In genomic region chr11:98785772-98786281, GRCm38 (mm10) we compare ENCODE assay signal across 8 mouse cellular contexts. TPM values are rescaled to one million over a fixed set of nuclear protein-coding genes. Genes with fewer than 3 reads are reported as not detected.
A peak's percentile ranks its signal among the peaks of the same experiment; 100 is the strongest.
DNase-seq lines count a peak whose midpoint lies in the region; ATAC-seq and TF ChIP-seq lines count a peak whose summit lies in the region.

No protein-coding gene starts in this region.

- 15% methylated on average over 12 of the region's 12 CpGs for WGBS in embryonic facial prominence, embryonic 11.5 days
- WGBS in heart, adult 2 months, result 1% methylated on average over 12 of the region's 12 CpGs
- WGBS in limb, embryonic 14.5 days, result 13% methylated on average over 12 of the region's 12 CpGs
- 4% methylated on average over 12 of the region's 12 CpGs for WGBS in midbrain, embryonic 16.5 days
- 6% methylated on average over 12 of the region's 12 CpGs for WGBS in stomach, postnatal 0 days

- 0 out of 2 replicates have a peak overlapping the region, but pooled peaks have one; percentile 10 for H3K27ac ChIP-seq in embryonic facial prominence, embryonic 11.5 days (replicated peaks; ENCODE audit: low read depth, low read length)
- H3K27ac ChIP-seq in heart, adult 2 months, result peak overlapping the region; percentile 99
- H3K27ac ChIP-seq in limb, embryonic 14.5 days (replicated peaks; ENCODE audit: low read depth, low read length), result peak overlapping the region; percentile 80
- H3K27ac ChIP-seq in midbrain, embryonic 16.5 days (ENCODE audit: low read length), result peak overlapping the region; percentile 65
- H3K27ac ChIP-seq in stomach, postnatal 0 days (replicated peaks), result peak overlapping the region; percentile 93

- DNase-seq in urinary bladder, postnatal 36 days (ENCODE audit: low spot score in 2 of 2), result peak; percentile 47 to 78
- DNase-seq in urinary bladder, postnatal 25 days (ENCODE audit: low spot score), result no peak
- DNase-seq in embryonic facial prominence, embryonic 11.5 days (ENCODE audit: low spot score), result peak; percentile 73
- peak; percentile 86 to 90 for DNase-seq in heart, adult 2 months
- peak; percentile 81 for DNase-seq in kidney, adult 18-20 months
- peak; percentile 86 for DNase-seq in limb, embryonic 14.5 days (ENCODE audit: low spot score)
- DNase-seq in stomach, postnatal 0 days (ENCODE audit: low spot score), result peak; percentile 73

- intact Hi-C loops in heart, adult 2 months (cut with DNase I), result loop anchor here (2.0 kb wide), 1 partner anchor 13 kb away; no protein-coding TSS in a partner anchor

- H3K36me3 ChIP-seq in embryonic facial prominence, embryonic 11.5 days (replicated peaks; ENCODE audit: control insufficient read depth, insufficient read depth, low read depth, low read length), result no peaks in the 10 kb centered on the region
- peaks cover 9% of the 10 kb centered on the region for H3K36me3 ChIP-seq in heart, adult 2 months (ENCODE audit: control insufficient read depth, insufficient read depth, low read length)
- H3K36me3 ChIP-seq in limb, embryonic 14.5 days (ENCODE audit: control insufficient read depth, insufficient read depth, low read length), result no peaks in the 10 kb centered on the region
- H3K36me3 ChIP-seq in midbrain, embryonic 16.5 days (ENCODE audit: control insufficient read depth, insufficient read depth, low read length), result no peaks in the 10 kb centered on the region
- H3K36me3 ChIP-seq in stomach, postnatal 0 days (ENCODE audit: control insufficient read depth, insufficient read depth, low read length), result no peaks in the 10 kb centered on the region

- no peak overlapping the region for H3K4me3 ChIP-seq in embryonic facial prominence, embryonic 11.5 days (ENCODE audit: low read depth, low read length)
- peak overlapping the region; percentile 45 for H3K4me3 ChIP-seq in heart, adult 2 months
- H3K4me3 ChIP-seq in limb, embryonic 14.5 days (replicated peaks; ENCODE audit: low read length), result peak overlapping the region; percentile 10
- no peak overlapping the region for H3K4me3 ChIP-seq in midbrain, embryonic 16.5 days (ENCODE audit: low read depth, low read length)
- no peak overlapping the region for H3K4me3 ChIP-seq in stomach, postnatal 0 days (ENCODE audit: low read depth, low read length)

- H3K4me2 ChIP-seq in embryonic facial prominence, embryonic 11.5 days (ENCODE audit: low read depth, low read length), result no peak overlapping the region
- peak overlapping the region; percentile 38 for H3K4me2 ChIP-seq in limb, embryonic 14.5 days (replicated peaks; ENCODE audit: low read depth, low read length, severe bottlenecking)
- H3K4me2 ChIP-seq in midbrain, embryonic 16.5 days (ENCODE audit: low read length), result peak overlapping the region; percentile 32
- peak overlapping the region; percentile 46 for H3K4me2 ChIP-seq in stomach, postnatal 0 days (replicated peaks; ENCODE audit: low read depth)

- no peak overlapping the region for H3K9ac ChIP-seq in embryonic facial prominence, embryonic 11.5 days (replicated peaks; ENCODE audit: low read length)
- peak overlapping the region; percentile 81 for H3K9ac ChIP-seq in heart, adult 2 months (ENCODE audit: low read depth, low read length)
- no peak overlapping the region for H3K9ac ChIP-seq in limb, embryonic 14.5 days (ENCODE audit: low read depth, low read length, severe bottlenecking)
- H3K9ac ChIP-seq in midbrain, embryonic 16.5 days (ENCODE audit: low read depth, low read length), result peak overlapping the region; percentile 23
- H3K9ac ChIP-seq in stomach, postnatal 0 days (ENCODE audit: low read length), result peak overlapping the region; percentile 45; the same call in 1 of the 2 replicates

- no peaks in the 10 kb centered on the region for H3K27me3 ChIP-seq in embryonic facial prominence, embryonic 11.5 days (ENCODE audit: control insufficient read depth, insufficient read depth, low read length)
- H3K27me3 ChIP-seq in heart, adult 2 months (ENCODE audit: control insufficient read depth, insufficient read depth, low read length), result no peaks in the 10 kb centered on the region
- no peaks in the 10 kb centered on the region for H3K27me3 ChIP-seq in limb, embryonic 14.5 days (ENCODE audit: control insufficient read depth, insufficient read depth, low read length)
- H3K27me3 ChIP-seq in midbrain, embryonic 16.5 days (ENCODE audit: control insufficient read depth, insufficient read depth, low read depth, low read length), result no peaks in the 10 kb centered on the region
- H3K27me3 ChIP-seq in stomach, postnatal 0 days (ENCODE audit: control insufficient read depth, insufficient read depth, low read length), result no peaks in the 10 kb centered on the region

- no peak for ATAC-seq in embryonic facial prominence, embryonic 11.5 days (replicated peaks; ENCODE audit: insufficient number of reproducible peaks, low FRiP score, low TSS enrichment, low read depth)
- no peak for ATAC-seq in limb, embryonic 14.5 days (ENCODE audit: low FRiP score, low read depth)
- no peak for ATAC-seq in midbrain, embryonic 16.5 days
- ATAC-seq in stomach, postnatal 0 days (ENCODE audit: low FRiP score, low TSS enrichment), result no peak; the same call in 1 of the 2 replicates

- TF ChIP-seq EP300 in heart, adult 2 months (IDR thresholded peaks at IDR 0.05; ENCODE audit: insufficient read depth, low read depth, low read length), result peak; percentile 91
- peak; percentile 55 for TF ChIP-seq EP300 in stomach, postnatal 0 days (optimal IDR thresholded peaks at IDR 0.05)

- TF ChIP-seq POLR2A in heart, adult 2 months (IDR thresholded peaks at IDR 0.05; ENCODE audit: insufficient read depth, low read depth, low read length), result peak; percentile 80
- TF ChIP-seq POLR2A in limb, embryonic 14.5 days (IDR thresholded peaks at IDR 0.05; ENCODE audit: borderline replicate concordance, extremely low read depth, insufficient read depth, insufficient read length), result no peak

- H3K4me1 ChIP-seq in embryonic facial prominence, embryonic 11.5 days (ENCODE audit: control insufficient read depth, insufficient read depth, low read length), result peaks cover 19% of the 10 kb centered on the region
- peaks cover 42% of the 10 kb centered on the region for H3K4me1 ChIP-seq in heart, adult 2 months (ENCODE audit: control insufficient read depth, insufficient read depth, low read length)
- peaks cover 57% of the 10 kb centered on the region for H3K4me1 ChIP-seq in limb, embryonic 14.5 days (ENCODE audit: control insufficient read depth, insufficient read depth, low read length)
- peaks cover 27% of the 10 kb centered on the region for H3K4me1 ChIP-seq in midbrain, embryonic 16.5 days (ENCODE audit: control insufficient read depth, insufficient read depth, low read length)
- peaks cover 23% of the 10 kb centered on the region for H3K4me1 ChIP-seq in stomach, postnatal 0 days (replicated peaks; ENCODE audit: control insufficient read depth, insufficient read depth)

- peak; percentile 84 for TF ChIP-seq CTCF in heart, adult 2 months (IDR thresholded peaks at IDR 0.05)
- TF ChIP-seq CTCF in stomach, postnatal 0 days (IDR thresholded peaks at IDR 0.05; ENCODE audit: low read depth), result peak; percentile 76

- H3K79me2 ChIP-seq in heart, adult 2 months (replicated peaks; ENCODE audit: control insufficient read depth, insufficient read depth, low read length), result no peaks in the 10 kb centered on the region

- no peaks in the 10 kb centered on the region for H3K9me3 ChIP-seq in embryonic facial prominence, embryonic 11.5 days (replicated peaks; ENCODE audit: control insufficient read depth, low read length)
- no peaks in the 10 kb centered on the region for H3K9me3 ChIP-seq in limb, embryonic 14.5 days (ENCODE audit: control insufficient read depth, low read length)
- no peaks in the 10 kb centered on the region for H3K9me3 ChIP-seq in midbrain, embryonic 16.5 days (replicated peaks; ENCODE audit: control insufficient read depth, low read length, poor library complexity, severe bottlenecking)
- H3K9me3 ChIP-seq in stomach, postnatal 0 days (ENCODE audit: control insufficient read depth, low read length), result no peaks in the 10 kb centered on the region

RNA-seq across cellular contexts. Expression of gene Msl1, which starts 9.5 kb away (rescaled TPM):
- polyA plus RNA-seq in embryonic facial prominence, embryonic 11.5 days (2014; fragmentation: Nextera tagmentation; extraction: Ambion mirVana), result 20.2 and 22.0 TPM in 2 replicates
- 10 to 100 TPM; 68.9 to 75.3 TPM for total RNA-seq in heart, adult 2 months (2021)
- 21.9 and 44.4 TPM in 2 replicates for polyA plus RNA-seq in heart, adult 2 months (2012; rRNA removed)
- polyA plus RNA-seq in limb, embryonic 14.5 days (2012; rRNA removed), result 76.9 and 81.1 TPM in 2 replicates
- polyA plus RNA-seq in limb, embryonic 14.5 days (2014; fragmentation: Nextera tagmentation; extraction: Ambion mirVana), result 19.8 and 23.5 TPM in 2 replicates
- 29.2 and 33.2 TPM in 2 replicates for polyA plus RNA-seq in midbrain, embryonic 16.5 days (2015; fragmentation: Nextera tagmentation; extraction: Ambion mirVana)
- 11.3 and 13.8 TPM in 2 replicates for polyA plus RNA-seq in stomach, postnatal 0 days (2015; fragmentation: Nextera tagmentation; extraction: Ambion mirVana)

RNA-seq across cellular contexts. Expression of gene Nr1d1, which starts 10.7 kb away (rescaled TPM):
- 0.69 and 1.2 TPM in 2 replicates for polyA plus RNA-seq in embryonic facial prominence, embryonic 11.5 days (2014; fragmentation: Nextera tagmentation; extraction: Ambion mirVana)
- total RNA-seq in heart, adult 2 months (2021), result 100 to 1,000 TPM in 1 of 2 experiments, 10 to 100 TPM in 1; 35.5 to 111 TPM
- 190 and 208 TPM in 2 replicates for polyA plus RNA-seq in heart, adult 2 months (2012; rRNA removed)
- polyA plus RNA-seq in limb, embryonic 14.5 days (2012; rRNA removed), result 1.8 and 2.5 TPM in 2 replicates
- polyA plus RNA-seq in limb, embryonic 14.5 days (2014; fragmentation: Nextera tagmentation; extraction: Ambion mirVana), result 1.2 and 1.4 TPM in 2 replicates
- 3.5 and 5.2 TPM in 2 replicates for polyA plus RNA-seq in midbrain, embryonic 16.5 days (2015; fragmentation: Nextera tagmentation; extraction: Ambion mirVana)
- polyA plus RNA-seq in stomach, postnatal 0 days (2015; fragmentation: Nextera tagmentation; extraction: Ambion mirVana), result 7.5 and 7.9 TPM in 2 replicates

RNA-seq across cellular contexts. Expression of gene Casc3, which starts 18.9 kb away (rescaled TPM):
- 41.9 and 44.3 TPM in 2 replicates for polyA plus RNA-seq in embryonic facial prominence, embryonic 11.5 days (2014; fragmentation: Nextera tagmentation; extraction: Ambion mirVana)
- 10 to 100 TPM; 18.7 to 20.7 TPM for total RNA-seq in heart, adult 2 months (2021)
- 17.5 and 25.2 TPM in 2 replicates for polyA plus RNA-seq in heart, adult 2 months (2012; rRNA removed)
- polyA plus RNA-seq in limb, embryonic 14.5 days (2012; rRNA removed), result 52.4 and 56.8 TPM in 2 replicates
- 34.1 and 40.4 TPM in 2 replicates for polyA plus RNA-seq in limb, embryonic 14.5 days (2014; fragmentation: Nextera tagmentation; extraction: Ambion mirVana)
- 47.0 and 51.7 TPM in 2 replicates for polyA plus RNA-seq in midbrain, embryonic 16.5 days (2015; fragmentation: Nextera tagmentation; extraction: Ambion mirVana)
- 12.4 and 14.8 TPM in 2 replicates for polyA plus RNA-seq in stomach, postnatal 0 days (2015; fragmentation: Nextera tagmentation; extraction: Ambion mirVana)

RNA-seq across cellular contexts. Expression of gene Thra, which starts 45.4 kb away (rescaled TPM):
- polyA plus RNA-seq in embryonic facial prominence, embryonic 11.5 days (2014; fragmentation: Nextera tagmentation; extraction: Ambion mirVana), result 19.7 and 20.3 TPM in 2 replicates
- 100 to 1,000 TPM; 103 to 105 TPM for total RNA-seq in heart, adult 2 months (2021)
- polyA plus RNA-seq in heart, adult 2 months (2012; rRNA removed), result 89.4 and 104 TPM in 2 replicates
- polyA plus RNA-seq in limb, embryonic 14.5 days (2012; rRNA removed), result 149 and 157 TPM in 2 replicates
- polyA plus RNA-seq in limb, embryonic 14.5 days (2014; fragmentation: Nextera tagmentation; extraction: Ambion mirVana), result 55.9 and 63.2 TPM in 2 replicates
- polyA plus RNA-seq in midbrain, embryonic 16.5 days (2015; fragmentation: Nextera tagmentation; extraction: Ambion mirVana), result 139 and 149 TPM in 2 replicates
- polyA plus RNA-seq in stomach, postnatal 0 days (2015; fragmentation: Nextera tagmentation; extraction: Ambion mirVana), result 24.0 and 24.5 TPM in 2 replicates

RNA-seq across cellular contexts. Expression of gene Rapgefl1, which starts 50.8 kb away (rescaled TPM):
- polyA plus RNA-seq in embryonic facial prominence, embryonic 11.5 days (2014; fragmentation: Nextera tagmentation; extraction: Ambion mirVana), result 1.1 TPM in 2 replicates
- total RNA-seq in heart, adult 2 months (2021), result under 1 TPM; 0.50 to 0.77 TPM
- polyA plus RNA-seq in heart, adult 2 months (2012; rRNA removed), result 2.8 and 3.0 TPM in 2 replicates
- 31.4 and 41.8 TPM in 2 replicates for polyA plus RNA-seq in limb, embryonic 14.5 days (2012; rRNA removed)
- polyA plus RNA-seq in limb, embryonic 14.5 days (2014; fragmentation: Nextera tagmentation; extraction: Ambion mirVana), result 8.8 and 8.9 TPM in 2 replicates
- polyA plus RNA-seq in midbrain, embryonic 16.5 days (2015; fragmentation: Nextera tagmentation; extraction: Ambion mirVana), result 9.6 and 10.6 TPM in 2 replicates
- polyA plus RNA-seq in stomach, postnatal 0 days (2015; fragmentation: Nextera tagmentation; extraction: Ambion mirVana), result 6.9 and 7.7 TPM in 2 replicates

Comparison
In these comparisons a context has a peak if more than half of its experiments do, and no peak if none do; other contexts are left out.
1. H3K27ac ChIP-seq: peak in every context shown above with its lines; median percentile 99 in heart, adult 2 months; 93 in stomach, postnatal 0 days; 80 in limb, embryonic 14.5 days; 65 in midbrain, embryonic 16.5 days; 10 in embryonic facial prominence, embryonic 11.5 days.
2. H3K4me3 ChIP-seq: peak in heart, adult 2 months (single experiment) and limb, embryonic 14.5 days (single experiment); none in embryonic facial prominence, embryonic 11.5 days (single experiment), midbrain, embryonic 16.5 days (single experiment) and stomach, postnatal 0 days (single experiment).
3. H3K9ac ChIP-seq: peak in heart, adult 2 months (single experiment), midbrain, embryonic 16.5 days (single experiment) and stomach, postnatal 0 days (single experiment); none in embryonic facial prominence, embryonic 11.5 days (single experiment) and limb, embryonic 14.5 days (single experiment).
4. RNA of gene Nr1d1, which starts 10.7 kb away (polyA plus RNA-seq): 190 to 208 TPM in heart, adult 2 months; 7.5 to 7.9 TPM in stomach, postnatal 0 days, 3.5 to 5.2 TPM in midbrain, embryonic 16.5 days, 1.2 to 2.5 TPM in limb, embryonic 14.5 days and 0.69 to 1.2 TPM in embryonic facial prominence, embryonic 11.5 days; every median in the first group is over 10 times any median in the second.